Mouse (Mus musculus) kidney, adult 9 months (tissue): Measurements from ENCODE around the gene Xylt1.

Source experiments
- DNase-seq: peaks from one replicate; pipeline ENCODE4 v3.0.0; 2022

The Xylt1 gene

DNA sequence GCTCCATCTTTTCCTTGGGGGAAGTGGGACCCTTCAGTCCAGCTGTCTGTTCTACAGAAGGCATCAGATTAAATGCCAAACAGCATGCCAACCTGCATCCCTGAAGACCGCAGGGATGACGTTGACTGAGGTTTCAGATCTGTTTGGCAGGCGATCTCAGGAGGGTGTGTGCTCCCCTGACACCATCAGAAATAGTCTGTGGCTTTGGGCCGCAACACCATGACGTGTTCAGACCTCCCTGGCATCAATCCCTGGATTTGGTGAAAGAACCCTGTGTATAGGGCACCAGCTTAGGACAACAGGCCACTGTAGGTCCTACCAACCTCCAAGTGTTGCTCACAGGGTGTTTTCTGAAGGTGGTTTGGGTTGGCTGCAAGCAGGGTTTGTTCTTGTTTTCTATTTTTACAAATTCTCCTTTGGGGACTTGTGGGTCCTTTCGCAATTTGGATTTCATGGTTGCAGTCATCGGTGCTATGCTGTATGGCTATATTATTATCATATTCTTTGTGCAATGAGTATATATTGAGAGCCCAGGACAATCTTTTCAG lies 104.3 kb downstream of the Xylt1 start:
- no peak for DNase-seq

DNA sequence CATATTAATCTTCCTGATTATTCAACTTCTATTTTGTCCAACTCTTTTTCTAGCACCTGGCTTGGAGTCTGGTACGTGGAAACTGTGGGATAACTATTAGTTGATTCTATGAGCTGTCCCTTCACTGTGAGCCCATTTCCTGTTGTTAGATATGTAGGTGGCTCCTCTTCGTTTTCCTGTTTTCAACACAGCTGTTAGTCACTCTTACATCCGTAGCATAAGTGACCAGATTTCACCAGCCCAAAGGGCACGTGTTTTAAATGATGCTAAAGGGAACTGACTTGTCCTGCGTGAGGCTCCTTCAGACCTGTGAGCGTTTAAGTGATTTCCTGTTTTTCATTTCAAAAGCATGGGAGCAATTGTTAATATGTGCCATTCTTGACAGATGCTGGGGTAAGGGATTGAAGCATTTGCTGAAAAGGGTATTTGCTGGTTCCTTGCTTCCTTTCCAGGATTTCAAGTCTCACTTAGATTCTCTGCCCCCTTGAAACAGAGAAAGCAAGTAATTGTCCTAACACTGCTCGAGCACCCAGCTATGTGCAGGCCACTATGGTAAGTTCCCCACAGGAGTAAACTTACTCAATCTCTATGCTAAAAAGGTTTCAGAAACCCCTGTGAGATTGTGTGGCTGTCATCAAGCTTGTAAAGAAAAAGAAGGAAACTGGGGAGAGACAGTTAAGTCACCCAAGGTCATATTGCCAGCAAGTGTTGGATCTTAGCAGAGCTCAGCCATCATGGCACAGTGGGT lies 105.8 kb downstream of the Xylt1 start:
- DNase-seq = no peak

DNA sequence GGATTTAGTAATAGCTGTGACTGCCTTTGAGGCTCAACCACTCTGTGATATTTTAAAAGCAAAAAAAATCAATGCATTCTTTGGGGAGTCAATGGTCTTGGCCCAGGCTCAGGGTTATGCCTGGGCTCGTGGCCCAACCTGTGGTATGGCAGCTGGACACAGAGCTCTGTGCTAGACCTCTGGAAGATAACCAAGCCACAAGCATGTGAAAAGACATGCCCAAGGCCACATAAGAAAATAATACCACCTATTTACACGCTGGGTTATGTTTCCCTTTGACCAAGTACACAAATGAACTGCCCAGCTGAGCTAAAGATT lies 106.4 kb downstream of the Xylt1 start:
- DNase-seq = no peak

GRCm38 (mm10) chr7:117489973-117490372 lies 109.2 kb downstream of the Xylt1 start:
- DNase-seq = no peak

GRCm38 (mm10) chr7:117490500-117491205 lies 109.9 kb downstream of the Xylt1 start:
- DNase-seq = no peak

DNA sequence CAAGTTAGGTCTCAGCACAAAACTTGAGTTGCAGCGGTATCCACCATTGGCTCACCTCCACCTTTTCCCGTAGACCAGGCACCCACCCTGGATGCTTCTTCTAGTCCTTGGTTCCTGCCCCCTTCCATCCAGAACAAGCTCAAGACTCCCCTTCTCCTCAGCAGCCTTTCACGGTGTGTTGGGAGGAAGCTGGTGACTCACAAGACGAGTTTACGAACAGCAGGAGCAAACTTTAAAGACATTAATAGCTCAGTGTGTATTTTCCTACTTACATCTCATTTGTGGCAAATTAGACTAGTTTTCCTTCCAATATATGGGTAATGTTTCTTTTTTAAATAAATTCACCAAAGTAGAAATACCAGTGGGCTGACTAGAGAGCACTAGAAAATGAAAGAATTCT lies 110.7 kb downstream of the Xylt1 start:
- no peak for DNase-seq

DNA sequence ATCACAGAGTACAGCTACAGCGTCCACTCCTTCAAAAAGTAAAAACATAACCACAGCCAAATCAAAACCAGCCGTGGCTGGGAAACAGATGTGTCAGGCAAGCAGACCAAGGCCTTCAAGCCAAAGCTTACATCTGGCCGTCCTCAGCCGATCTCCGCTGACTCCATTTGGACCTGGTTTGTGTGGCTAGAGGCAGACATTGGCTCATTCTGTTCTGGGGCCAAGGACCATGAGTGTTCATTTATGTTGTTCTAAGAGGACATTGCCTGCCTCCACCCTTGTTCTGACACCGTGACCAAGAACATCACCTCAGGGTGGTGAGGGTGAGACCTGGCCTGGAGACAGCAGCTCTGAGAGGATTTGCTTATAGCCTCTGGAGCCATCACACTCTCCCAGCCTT lies 113.4 kb downstream of the Xylt1 start:
- no peak for DNase-seq

DNA sequence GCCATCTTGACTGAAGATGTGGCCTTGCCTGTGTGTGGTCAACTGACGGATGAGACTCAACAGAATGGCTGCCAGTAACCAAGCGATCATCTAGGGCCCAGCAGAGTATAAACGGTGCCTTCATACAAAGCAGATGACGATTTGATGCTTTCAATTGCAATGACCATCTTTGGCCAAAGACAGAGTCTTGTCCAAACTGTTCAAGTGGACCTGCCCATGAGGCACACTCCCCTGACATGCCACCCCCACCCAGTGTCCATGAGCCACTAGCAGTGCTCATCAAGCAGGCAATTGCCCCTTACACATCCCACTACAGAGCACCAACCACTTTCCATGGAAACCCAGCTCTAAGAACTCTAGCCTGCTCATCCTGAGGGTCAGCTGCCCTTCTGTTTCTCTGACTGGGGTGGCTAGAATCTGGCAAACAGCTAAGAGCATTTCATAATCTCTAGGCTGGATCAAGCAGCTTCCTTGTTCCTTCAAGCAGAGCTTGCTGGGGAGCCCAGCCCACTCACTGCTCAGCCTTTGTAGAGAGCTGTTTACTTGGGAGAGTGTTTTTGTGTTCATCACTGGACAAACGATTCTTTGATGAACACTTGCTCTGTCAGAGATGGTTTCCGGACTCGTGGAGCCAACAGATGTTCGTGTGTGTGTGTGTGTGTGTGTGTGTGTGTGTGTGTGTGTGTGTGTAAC lies 114.0 kb downstream of the Xylt1 start:
- DNase-seq = no peak

GRCm38 (mm10) chr7:117495751-117496150 lies 115.0 kb downstream of the Xylt1 start:
- no peak for DNase-seq

DNA sequence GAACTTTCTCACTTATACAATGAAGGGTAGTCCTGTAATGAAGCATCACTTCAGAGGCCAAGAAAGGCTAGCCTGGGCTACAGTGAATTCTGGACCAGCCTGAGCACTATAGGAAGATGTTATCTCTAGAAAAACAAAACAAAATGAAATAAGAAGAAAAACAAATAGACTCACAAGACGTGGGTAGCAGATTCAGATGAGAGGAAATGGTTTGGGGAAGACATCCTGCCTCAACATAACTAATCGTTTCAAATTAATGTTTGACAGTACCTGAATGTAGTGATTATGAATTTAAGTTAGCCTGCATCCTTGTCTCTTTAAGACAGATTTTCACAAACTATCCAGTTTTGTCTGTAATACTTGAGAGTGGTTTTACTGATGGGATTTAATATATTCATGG lies 117.4 kb downstream of the Xylt1 start:
- DNase-seq = no peak

GRCm38 (mm10) chr7:117501355-117502181 lies 120.8 kb downstream of the Xylt1 start:
- no peak for DNase-seq

DNA sequence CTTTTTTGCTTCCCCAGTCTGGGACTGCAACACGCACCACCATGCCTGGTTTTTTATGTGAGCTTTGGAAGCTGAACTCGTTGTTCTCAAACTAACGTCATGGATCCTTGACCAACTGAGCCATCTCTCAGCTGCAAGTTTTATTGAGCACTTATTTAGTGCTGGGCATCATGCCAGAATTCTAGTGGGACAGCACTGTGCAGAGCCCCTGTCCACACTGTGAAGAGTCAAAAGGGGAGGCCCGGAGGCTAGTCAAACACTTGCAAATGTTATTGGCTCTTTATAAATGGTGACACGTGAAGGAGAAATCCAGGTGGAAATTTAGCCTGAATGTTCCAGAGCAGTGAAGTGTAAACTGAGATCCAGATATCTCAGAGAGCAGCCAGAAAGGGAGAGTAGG lies 121.6 kb downstream of the Xylt1 start:
- DNase-seq = peak; percentile 40

DNA sequence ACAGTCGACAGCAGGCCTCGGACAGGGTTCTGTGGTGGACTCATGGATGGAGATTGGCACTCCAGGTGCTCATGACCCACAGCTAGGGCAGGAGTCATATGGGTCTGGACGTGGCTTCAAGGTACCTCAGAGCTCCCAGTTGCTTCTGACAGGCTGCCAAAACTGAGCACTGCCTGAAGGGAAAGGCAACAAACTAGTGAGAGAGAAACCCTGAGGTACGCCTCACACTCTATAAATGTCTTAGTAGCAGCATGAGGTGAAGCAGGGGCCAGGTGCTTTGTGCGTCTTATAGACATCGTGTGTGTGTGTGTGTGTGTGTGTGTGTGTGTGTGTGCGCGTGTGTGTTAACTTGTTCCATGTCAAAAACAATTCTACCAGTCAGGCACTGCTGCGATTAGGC lies 122.9 kb downstream of the Xylt1 start:
- DNase-seq = peak; percentile 35

DNA sequence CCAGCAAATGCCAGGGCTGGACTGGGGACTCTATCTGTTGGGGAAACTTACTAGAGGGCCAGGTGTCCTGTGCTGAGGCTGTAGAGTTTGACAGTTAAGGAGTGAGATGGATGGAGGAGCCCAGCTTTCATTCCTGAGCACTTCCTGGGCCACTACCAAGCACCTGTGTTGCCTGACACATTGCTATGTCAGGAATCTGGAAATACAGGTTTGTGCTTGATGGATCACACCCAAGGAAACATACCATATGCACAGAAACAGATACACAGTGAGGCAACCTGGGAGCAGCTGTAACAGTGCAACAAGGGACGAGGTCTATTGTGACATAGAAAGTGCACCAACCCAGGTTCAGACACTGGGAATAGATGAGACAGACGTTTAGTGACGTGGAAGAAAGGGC lies 125.0 kb downstream of the Xylt1 start:
- DNase-seq = peak; percentile 62

- peak; percentile 61 for DNase-seq
These were observed 126.6 kb downstream of the Xylt1 start for GRCm38 (mm10) chr7:117507351-117507750.

DNA sequence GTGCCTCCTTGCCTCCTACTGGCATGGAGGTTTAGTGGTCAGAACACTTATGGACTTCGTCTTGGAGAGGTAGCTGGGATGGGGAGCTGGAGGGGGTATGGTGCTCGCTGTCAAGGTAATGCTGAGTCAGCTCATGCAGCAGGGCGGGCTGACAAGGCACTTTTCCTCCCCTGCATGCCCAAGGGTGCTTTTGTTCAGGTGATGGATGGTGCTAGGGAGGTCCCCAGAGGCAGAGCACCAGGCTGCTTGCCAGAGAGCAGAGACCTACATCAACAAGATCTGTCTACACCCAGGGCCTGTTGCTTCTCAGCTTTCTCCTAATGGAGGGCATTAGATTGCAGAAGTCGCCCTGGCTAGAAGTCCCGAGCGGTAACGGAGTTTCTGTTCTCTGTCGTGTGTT lies 127.3 kb downstream of the Xylt1 start:
- no peak for DNase-seq

DNA sequence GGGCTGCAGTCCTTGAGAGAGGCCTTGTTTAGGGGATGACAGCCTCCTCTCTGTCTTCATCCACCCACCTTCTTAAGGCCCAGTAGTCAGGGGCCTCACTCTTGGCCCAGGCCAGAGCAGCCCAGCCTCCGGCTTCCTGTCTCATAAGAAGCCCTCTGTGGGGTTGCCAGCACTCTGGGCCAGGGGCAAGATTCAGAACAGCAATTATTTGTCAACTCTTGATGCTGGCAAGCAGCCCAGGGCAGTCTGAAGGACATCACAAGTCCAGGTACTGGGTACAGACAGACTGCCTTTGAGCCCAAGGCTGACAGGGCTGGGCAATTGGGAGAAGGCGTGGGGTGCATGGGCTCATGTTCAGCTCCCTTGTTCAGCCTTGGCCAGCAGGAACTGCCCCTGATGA lies 129.3 kb downstream of the Xylt1 start:
- DNase-seq = peak; percentile 49

DNA sequence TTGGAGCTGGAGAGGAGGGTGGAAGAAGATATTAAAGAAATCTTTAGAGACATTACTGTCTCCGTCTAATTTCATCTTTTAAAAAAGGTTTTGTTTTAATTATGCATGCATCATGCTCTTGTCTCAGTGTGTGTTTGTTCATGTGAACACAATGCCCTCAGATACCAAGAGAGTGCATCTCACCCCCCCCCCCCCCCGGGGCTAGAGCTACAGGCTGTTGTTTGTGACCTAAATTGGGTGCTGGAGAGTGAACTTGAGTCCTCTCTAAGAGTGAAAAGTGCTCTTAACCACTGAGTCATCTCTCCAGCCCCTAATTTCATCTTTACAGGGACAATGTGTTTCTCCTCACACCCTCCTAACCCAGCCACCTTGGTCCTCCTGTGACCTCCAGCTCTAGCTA lies 131.5 kb downstream of the Xylt1 start:
- DNase-seq = no peak

DNA sequence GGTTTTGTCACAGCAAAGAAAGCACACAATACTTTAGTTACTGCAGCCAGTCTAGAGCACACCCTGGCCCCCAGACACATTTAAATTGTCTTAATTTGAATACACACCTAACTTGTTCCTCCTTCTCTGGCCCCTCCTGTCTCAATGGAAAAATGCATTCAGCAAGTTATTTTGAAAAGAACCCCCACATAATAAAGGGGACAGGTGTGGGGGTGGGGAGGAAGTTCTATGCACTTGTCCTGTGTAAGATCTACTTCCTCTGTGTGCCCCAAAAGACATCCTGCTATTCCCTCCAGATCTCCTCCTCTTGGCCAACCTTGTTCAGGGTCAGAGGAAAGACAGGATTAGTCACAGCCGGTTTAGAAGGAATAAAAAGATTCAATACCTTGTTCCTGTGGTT lies 135.0 kb downstream of the Xylt1 start:
- DNase-seq = no peak

GRCm38 (mm10) chr7:117516896-117517295 lies 136.1 kb downstream of the Xylt1 start:
- DNase-seq = peak; percentile 36

DNA sequence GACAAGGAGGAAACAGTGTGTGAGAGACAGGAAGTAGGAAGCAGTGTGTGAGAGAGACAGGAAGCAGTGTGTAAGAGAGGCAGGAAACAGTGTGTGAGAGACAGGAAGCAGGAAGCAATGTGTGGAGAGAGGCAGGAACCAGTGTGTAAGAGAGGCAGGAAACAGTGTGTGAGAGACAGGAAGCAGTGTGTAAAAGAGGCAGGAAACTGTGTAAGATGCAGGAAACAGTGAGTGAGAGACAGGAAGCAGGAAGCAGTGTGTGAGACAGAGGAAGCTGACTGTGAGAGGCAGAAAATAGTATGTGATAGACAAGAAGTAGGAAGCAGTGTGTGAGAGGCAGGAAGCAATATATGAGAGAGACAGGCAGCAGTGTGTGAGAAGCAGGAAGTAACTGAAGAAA lies 140.6 kb downstream of the Xylt1 start:
- DNase-seq = no peak

GRCm38 (mm10) chr7:117522092-117522635 lies 141.4 kb downstream of the Xylt1 start:
- no peak for DNase-seq
